Mouse (Mus musculus): Measurements from ENCODE around the gene Scn4b. TPM values are rescaled to one million over a fixed set of nuclear protein-coding genes. Genes with fewer than 3 reads are reported as not detected.

Scn4b gene
- total RNA-seq, 2 experiments from 2014 or later = 256 to 268 TPM

GRCm38 (mm10) chr9:45188570-45189563 is 50.7 kb downstream of the Scn4b start:
- DNase-seq (ENCODE audit: low spot score) = no peak

- no peak for DNase-seq (ENCODE audit: low spot score)
Measured at GRCm38 (mm10) chr9:45189661-45190174, 51.5 kb downstream of the Scn4b start.

DNA sequence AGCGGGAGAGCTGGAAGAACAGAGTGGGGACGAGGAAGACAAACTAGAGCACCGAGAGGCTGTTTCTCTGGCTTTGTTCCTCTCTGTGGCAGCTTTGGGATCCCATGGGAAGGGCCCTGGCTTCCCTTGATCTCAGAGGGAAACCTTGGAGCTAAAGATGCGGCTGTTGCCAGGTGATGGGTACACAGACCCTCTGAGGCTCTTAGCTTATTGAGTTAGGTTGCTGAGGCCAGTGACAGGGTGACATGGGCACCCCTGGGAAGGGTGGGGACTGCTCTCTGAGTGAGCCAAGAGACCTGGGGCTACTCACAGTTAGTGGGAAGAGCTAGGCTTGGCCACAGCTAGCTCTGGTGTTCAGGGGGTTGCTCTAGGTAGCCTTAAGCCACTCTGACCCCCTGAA is 57.3 kb downstream of the Scn4b start:
- DNase-seq (ENCODE audit: low spot score) = no peak

GRCm38 (mm10) chr9:45196125-45196830 is 58.1 kb downstream of the Scn4b start:
- DNase-seq (ENCODE audit: low spot score) = no peak

- DNase-seq (ENCODE audit: low spot score) = no peak
Measured at GRCm38 (mm10) chr9:45197549-45197948, 59.4 kb downstream of the Scn4b start.

DNA sequence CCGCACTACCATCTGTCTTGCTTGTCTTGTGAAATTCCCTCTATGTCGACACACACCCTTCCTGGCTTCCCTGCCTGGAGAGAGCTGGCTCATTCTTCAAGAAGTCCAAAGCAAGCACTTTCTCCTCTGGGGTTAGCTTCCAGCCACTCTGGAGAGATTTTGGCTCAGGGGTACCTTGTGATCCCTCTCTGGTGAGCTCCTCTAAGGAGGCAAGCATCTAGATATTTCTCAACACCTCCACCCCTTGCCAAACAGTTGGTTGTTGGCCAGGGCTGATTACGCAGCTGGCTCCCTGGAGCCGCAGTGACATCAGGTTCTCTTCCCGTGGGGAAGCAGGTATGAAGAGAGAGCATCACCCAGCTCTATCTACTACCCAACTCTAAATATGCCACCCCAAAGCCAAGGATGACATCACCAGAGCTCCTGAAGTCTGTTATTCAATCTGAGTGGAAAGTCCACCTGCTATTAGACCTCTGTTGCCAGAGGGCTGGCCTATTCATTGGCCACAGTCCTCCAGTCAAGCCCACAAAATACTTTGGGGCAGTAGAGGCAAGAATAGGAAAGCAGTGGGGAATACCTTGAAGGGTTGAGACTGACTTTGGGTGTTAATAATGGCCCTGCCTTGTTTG is 63.2 kb downstream of the Scn4b start:
- peak; percentile 63 for DNase-seq (ENCODE audit: low spot score)

- no peak for DNase-seq (ENCODE audit: low spot score)
Measured at GRCm38 (mm10) chr9:45202021-45202798, 64.0 kb downstream of the Scn4b start.

Other genes with a start within 250 kb of the Scn4b start
- 100 to 1,000 TPM; 671 to 820 TPM for gene Atp5l, start 217.7 kb upstream of the Scn4b start, total RNA-seq (2021)
- gene Ube4a, start 172.8 kb upstream of the Scn4b start, total RNA-seq (2021) = 10 to 100 TPM; 39.8 to 48.4 TPM
- not detected for gene Cd3g, start 158.0 kb upstream of the Scn4b start, total RNA-seq (2021)
- gene Cd3d, start 156.6 kb upstream of the Scn4b start, total RNA-seq (2021) = not detected
- gene Cd3e, start 128.8 kb upstream of the Scn4b start, total RNA-seq (2021) = not detected
- under 1 TPM; 0.23 to 0.59 TPM for gene Mpzl2, start 98.6 kb upstream of the Scn4b start, total RNA-seq (2021)
- 1 to 10 TPM; 1.6 to 2.1 TPM for gene Mpzl3, start 83.2 kb upstream of the Scn4b start, total RNA-seq (2021)
- gene Jaml, start 59.2 kb upstream of the Scn4b start, total RNA-seq (2021) = under 1 TPM; 0.14 to 0.40 TPM
- gene Scn2b, start 20.6 kb upstream of the Scn4b start, total RNA-seq (2021) = 1 to 10 TPM; 2.2 to 2.5 TPM
- gene BC049352, start 43.6 kb downstream of the Scn4b start, total RNA-seq (2021) = 1 to 10 TPM; 1.2 to 1.7 TPM
- gene Tmprss4, start 65.7 kb downstream of the Scn4b start, total RNA-seq (2021) = not detected
- under 1 TPM; 0.43 to 0.64 TPM for gene Il10ra, start 130.8 kb downstream of the Scn4b start, total RNA-seq (2021)
- gene Tmprss13, start 180.7 kb downstream of the Scn4b start, total RNA-seq (2021) = under 1 TPM; 0.27 to 0.64 TPM
- gene Fxyd6, start 231.8 kb downstream of the Scn4b start, total RNA-seq (2021) = 10 to 100 TPM; 55.0 to 93.3 TPM